Mouse (Mus musculus) regulatory T cell (primary cell): ENCODE data around the gene Ecm2.

Experiments
- in situ Hi-C: fragments of 300-600 bp; cut with MboI, MseI; formaldehyde crosslinking; loops from one replicate; pipeline ENCODE4 v1.15.1; 2025; ENCODE audit warnings: high pct_unique_total_duplicates

Gene Ecm2

GRCm38 (mm10) chr13:49507176-49507575 is 2.6 kb downstream of the Ecm2 start:
- in situ Hi-C loops, result no loop called here

GRCm38 (mm10) chr13:49518761-49519160 is 14.2 kb downstream of the Ecm2 start:
- in situ Hi-C loops, result no loop called here

GRCm38 (mm10) chr13:49526235-49526634 is 21.6 kb downstream of the Ecm2 start:
- in situ Hi-C loops, result no loop called here

- in situ Hi-C loops, result no loop called here
Measured at GRCm38 (mm10) chr13:49530636-49531035, 26.0 kb downstream of the Ecm2 start.

- in situ Hi-C loops, result no loop called here
Measured at GRCm38 (mm10) chr13:49536946-49537345, 32.3 kb downstream of the Ecm2 start.

GRCm38 (mm10) chr13:49538693-49539092 is 34.1 kb downstream of the Ecm2 start:
- in situ Hi-C loops, result no loop called here

GRCm38 (mm10) chr13:49544279-49544678 is 39.7 kb downstream of the Ecm2 start, which contains the start of gene Aspn:
Gene Aspn (plus strand): TSS chr13:49544443.
- in situ Hi-C loops, result no loop called here

- in situ Hi-C loops, result no loop called here
Measured at GRCm38 (mm10) chr13:49545646-49546045, 41.0 kb downstream of the Ecm2 start.

- in situ Hi-C loops, result no loop called here
Measured at GRCm38 (mm10) chr13:49546517-49546916, 41.9 kb downstream of the Ecm2 start.

- in situ Hi-C loops, result no loop called here
Measured at GRCm38 (mm10) chr13:49547563-49548150, 43.0 kb downstream of the Ecm2 start.

- in situ Hi-C loops, result no loop called here
Measured at GRCm38 (mm10) chr13:49549616-49550015, 45.0 kb downstream of the Ecm2 start.

GRCm38 (mm10) chr13:49554519-49554918 is 49.9 kb downstream of the Ecm2 start:
- in situ Hi-C loops, result no loop called here

GRCm38 (mm10) chr13:49556203-49556602 is 51.6 kb downstream of the Ecm2 start:
- in situ Hi-C loops, result no loop called here

- in situ Hi-C loops, result no loop called here
Measured at GRCm38 (mm10) chr13:49556924-49557323, 52.3 kb downstream of the Ecm2 start.

- in situ Hi-C loops, result no loop called here
Measured at GRCm38 (mm10) chr13:49559185-49559584, 54.6 kb downstream of the Ecm2 start.

GRCm38 (mm10) chr13:49560886-49561285 is 56.3 kb downstream of the Ecm2 start:
- in situ Hi-C loops, result no loop called here

GRCm38 (mm10) chr13:49564347-49564746 is 59.7 kb downstream of the Ecm2 start:
- in situ Hi-C loops, result no loop called here

- in situ Hi-C loops, result no loop called here
Measured at GRCm38 (mm10) chr13:49570371-49570770, 65.8 kb downstream of the Ecm2 start.

- in situ Hi-C loops, result no loop called here
Measured at GRCm38 (mm10) chr13:49571418-49571817, 66.8 kb downstream of the Ecm2 start.

GRCm38 (mm10) chr13:49581541-49582530 is 77.2 kb downstream of the Ecm2 start, which contains the start of gene Omd:
Gene Omd (plus strand): TSS chr13:49582462.
- in situ Hi-C loops, result no loop called here
